Mouse (Mus musculus): ENCODE measurements at regions not wholly inside any gene's neighbourhood (a gene's known extent, or its start where the extent isn't known, plus 50 kb on each side); places are given as distances from the start of the nearest gene placed in this dataset.

DNA sequence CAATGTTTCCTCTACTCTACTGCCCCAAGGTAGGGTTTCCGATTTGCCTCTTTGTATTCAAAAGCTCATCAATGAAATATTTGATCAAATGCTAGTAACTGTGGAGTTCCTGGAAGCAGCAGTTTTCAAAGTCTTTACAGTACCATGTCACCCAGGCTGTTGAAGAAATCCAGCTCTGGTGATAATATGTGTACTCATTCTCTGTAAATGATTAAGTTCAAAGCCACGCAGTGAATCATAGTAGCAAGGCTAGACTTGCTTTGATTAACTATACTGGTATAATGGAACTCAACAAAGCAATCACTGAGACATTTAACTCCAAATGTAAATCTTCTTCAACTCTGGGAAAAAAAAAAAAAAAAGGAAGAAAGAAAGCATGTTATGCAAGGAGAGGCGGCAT is 86.8 kb upstream of the Tle4 start:
- H3K27me3 ChIP-seq (ENCODE audit: control insufficient read depth, insufficient read depth, low read length): no peaks in the 10 kb centered on the region
- H3K4me3 ChIP-seq (ENCODE audit: low read depth, low read length): no peak overlapping the region
- H3K9me3 ChIP-seq (ENCODE audit: control insufficient read depth, low read length): no peaks in the 10 kb centered on the region
- 88% methylated on average over 3 of the region's 3 CpGs for WGBS
- H3K27ac ChIP-seq (ENCODE audit: low read depth, low read length): no peak overlapping the region
- DNase-seq (ENCODE audit: low spot score) (no peak), ATAC-seq (replicated peaks; ENCODE audit: low FRiP score) (no peak)
- no peak overlapping the region for H3K9ac ChIP-seq (ENCODE audit: low read length)
- no peaks in the 10 kb centered on the region for H3K4me1 ChIP-seq (replicated peaks; ENCODE audit: control insufficient read depth, insufficient read depth, low read length)
- no peaks in the 10 kb centered on the region for H3K36me3 ChIP-seq (ENCODE audit: control insufficient read depth, insufficient read depth, low read length)
- no peak overlapping the region for H3K4me2 ChIP-seq (ENCODE audit: low read depth, low read length, severe bottlenecking)

DNA sequence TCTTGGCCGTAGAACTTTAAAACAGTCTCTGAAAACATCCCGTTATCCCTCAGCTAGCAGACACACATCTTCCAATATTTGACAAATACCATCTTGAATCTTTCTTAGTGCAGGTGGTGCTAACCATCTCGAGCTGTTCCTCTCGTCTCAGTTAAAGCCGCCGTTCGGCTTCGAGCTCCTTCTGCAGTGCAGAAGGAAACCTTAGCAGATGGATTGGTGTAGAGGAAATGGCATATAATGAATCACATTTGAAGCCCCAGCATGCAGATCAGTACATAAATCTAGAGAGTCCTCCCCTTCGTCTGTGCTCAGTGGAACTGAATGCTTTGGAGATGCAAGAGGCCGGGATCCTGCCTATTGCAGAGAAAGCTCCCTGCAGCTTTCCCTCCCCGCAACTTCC is 83.5 kb upstream of the Tle4 start:
- Histone ChIP-seq H3K36me3 (ENCODE audit: control insufficient read depth, insufficient read depth, low read length) (no peaks in the 10 kb centered on the region), H3K9me3 (ENCODE audit: control insufficient read depth, low read length) (no peaks in the 10 kb centered on the region), H3K4me1 (replicated peaks; ENCODE audit: control insufficient read depth, insufficient read depth, low read length) (no peaks in the 10 kb centered on the region), H3K27ac (ENCODE audit: low read depth, low read length) (no peak overlapping the region), H3K27me3 (ENCODE audit: control insufficient read depth, insufficient read depth, low read length) (no peaks in the 10 kb centered on the region), H3K9ac (ENCODE audit: low read length) (no peak overlapping the region), H3K4me2 (ENCODE audit: low read depth, low read length, severe bottlenecking) (no peak overlapping the region), H3K4me3 (ENCODE audit: low read depth, low read length) (no peak overlapping the region)
- DNase-seq (ENCODE audit: low spot score) (no peak), ATAC-seq (replicated peaks; ENCODE audit: low FRiP score) (no peak)
- 90% methylated on average over 11 of the region's 11 CpGs for WGBS

DNA sequence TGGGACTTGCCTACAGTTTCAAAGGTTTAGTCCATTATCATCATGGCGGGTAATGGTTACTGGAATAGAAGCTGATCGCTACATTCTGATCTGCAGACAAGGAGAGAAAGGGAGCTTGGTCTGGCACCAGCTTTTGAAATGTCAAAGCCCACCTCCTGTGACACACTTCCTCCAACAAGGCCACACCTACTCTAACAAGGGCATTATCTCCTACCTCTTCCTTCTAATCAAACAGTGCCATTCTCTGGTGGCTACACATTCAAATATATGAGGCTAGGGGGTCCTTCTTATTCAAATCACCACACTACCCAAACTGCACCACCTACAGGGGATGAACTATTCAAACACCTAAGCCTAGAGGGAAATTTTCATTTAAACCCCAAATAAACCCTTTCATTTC is 81.9 kb upstream of the Tle4 start:
- H3K27me3 ChIP-seq (ENCODE audit: control insufficient read depth, insufficient read depth, low read length): no peaks in the 10 kb centered on the region; the same call in 1 of the 2 replicates
- H3K27ac ChIP-seq (ENCODE audit: low read depth, low read length): no peak overlapping the region
- no peak overlapping the region for H3K4me2 ChIP-seq (ENCODE audit: low read depth, low read length, severe bottlenecking)
- 97% methylated on average over 2 of the region's 2 CpGs for WGBS
- H3K4me1 ChIP-seq (replicated peaks; ENCODE audit: control insufficient read depth, insufficient read depth, low read length): no peaks in the 10 kb centered on the region
- ATAC-seq (replicated peaks; ENCODE audit: low FRiP score) (no peak), DNase-seq (ENCODE audit: low spot score) (no peak)
- no peaks in the 10 kb centered on the region for H3K36me3 ChIP-seq (ENCODE audit: control insufficient read depth, insufficient read depth, low read length)
- H3K4me3 ChIP-seq (ENCODE audit: low read depth, low read length): no peak overlapping the region
- no peak overlapping the region for H3K9ac ChIP-seq (ENCODE audit: low read length)
- H3K9me3 ChIP-seq (ENCODE audit: control insufficient read depth, low read length): no peaks in the 10 kb centered on the region

DNA sequence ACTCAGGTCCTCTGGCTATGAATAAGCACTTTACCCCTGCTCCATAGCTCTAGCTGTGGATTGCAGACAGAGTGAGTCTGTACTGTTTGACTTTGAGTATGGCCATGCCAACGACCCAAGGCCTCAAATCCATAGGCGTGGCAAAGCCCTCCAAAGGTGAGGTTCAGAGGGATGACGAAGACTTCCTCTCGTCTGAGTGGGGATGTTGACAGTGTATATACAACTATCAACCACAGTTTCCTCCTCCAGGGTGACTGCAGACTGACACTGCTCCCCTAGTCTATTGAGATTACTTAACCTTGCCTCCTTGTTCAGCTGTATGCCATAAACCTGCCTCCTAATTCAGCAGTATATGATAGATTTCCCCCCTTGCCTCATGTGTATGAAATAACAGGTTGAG is 80.7 kb upstream of the Tle4 start:
- no peak overlapping the region for H3K9ac ChIP-seq (ENCODE audit: low read length)
- H3K4me2 ChIP-seq (ENCODE audit: low read depth, low read length, severe bottlenecking): no peak overlapping the region
- no peaks in the 10 kb centered on the region for H3K4me1 ChIP-seq (replicated peaks; ENCODE audit: control insufficient read depth, insufficient read depth, low read length)
- WGBS: 86% methylated on average over 4 of the region's 4 CpGs
- H3K4me3 ChIP-seq (ENCODE audit: low read depth, low read length): no peak overlapping the region
- H3K9me3 ChIP-seq (ENCODE audit: control insufficient read depth, low read length): no peaks in the 10 kb centered on the region
- no peaks in the 10 kb centered on the region; the same call in 1 of the 2 replicates for H3K27me3 ChIP-seq (ENCODE audit: control insufficient read depth, insufficient read depth, low read length)
- no peaks in the 10 kb centered on the region for H3K36me3 ChIP-seq (ENCODE audit: control insufficient read depth, insufficient read depth, low read length)
- no peak overlapping the region for H3K27ac ChIP-seq (ENCODE audit: low read depth, low read length)
- no peak for DNase-seq (ENCODE audit: low spot score)
- no peak for ATAC-seq (replicated peaks; ENCODE audit: low FRiP score)

DNA sequence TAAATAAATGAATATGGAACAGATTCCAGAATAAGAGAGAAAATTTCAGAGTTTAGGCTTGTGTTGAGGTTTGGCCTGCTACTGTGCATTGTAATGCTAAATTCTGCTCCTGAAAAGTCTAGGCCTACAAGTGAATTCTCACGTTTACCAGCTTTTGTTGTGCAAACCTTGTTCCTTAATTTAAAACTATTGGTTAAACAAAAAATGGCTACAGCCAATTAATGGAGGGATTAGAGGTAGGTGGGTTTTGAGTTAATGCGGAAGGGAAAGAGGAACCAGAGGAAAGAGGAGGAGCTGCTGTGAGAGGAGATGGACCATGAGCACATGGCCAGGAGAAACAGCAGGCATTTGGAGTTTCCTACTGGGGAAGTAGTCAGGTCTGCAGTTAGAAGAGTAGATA is 79.1 kb upstream of the Tle4 start:
- no peak overlapping the region for H3K4me3 ChIP-seq (ENCODE audit: low read depth, low read length)
- no peaks in the 10 kb centered on the region; the same call in 1 of the 2 replicates for H3K27me3 ChIP-seq (ENCODE audit: control insufficient read depth, insufficient read depth, low read length)
- ATAC-seq (replicated peaks; ENCODE audit: low FRiP score) (no peak), DNase-seq (ENCODE audit: low spot score) (no peak)
- no peaks in the 10 kb centered on the region for H3K4me1 ChIP-seq (replicated peaks; ENCODE audit: control insufficient read depth, insufficient read depth, low read length)
- WGBS: 11% methylated on average over 2 of the region's 2 CpGs
- H3K9me3 ChIP-seq (ENCODE audit: control insufficient read depth, low read length): no peaks in the 10 kb centered on the region
- H3K9ac ChIP-seq (ENCODE audit: low read length): no peak overlapping the region
- H3K27ac ChIP-seq (ENCODE audit: low read depth, low read length): no peak overlapping the region
- H3K4me2 ChIP-seq (ENCODE audit: low read depth, low read length, severe bottlenecking): no peak overlapping the region
- H3K36me3 ChIP-seq (ENCODE audit: control insufficient read depth, insufficient read depth, low read length): no peaks in the 10 kb centered on the region

DNA sequence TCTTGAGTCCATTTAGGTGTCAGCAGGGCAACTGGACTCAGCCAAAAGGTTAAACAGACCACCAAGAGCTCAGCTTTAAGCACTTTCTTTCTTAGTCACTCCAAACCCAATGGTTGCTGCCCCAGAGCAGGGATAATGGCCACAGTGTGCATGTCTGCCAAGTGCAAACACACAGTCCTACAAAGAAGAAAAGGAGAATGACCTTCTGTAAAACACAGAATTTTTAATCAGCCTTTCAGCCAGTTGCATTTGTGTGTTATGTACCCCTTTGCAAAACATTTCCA is 72.9 kb upstream of the Tle4 start:
- no peak for DNase-seq (ENCODE audit: low spot score)
- peak; percentile 51 for ATAC-seq (replicated peaks; ENCODE audit: low FRiP score)
- H3K4me1 ChIP-seq (replicated peaks; ENCODE audit: control insufficient read depth, insufficient read depth, low read length): 0 out of 2 replicates have a peak, but pooled peaks cover 4% of the 10 kb centered on the region
- H3K27me3 ChIP-seq (ENCODE audit: control insufficient read depth, insufficient read depth, low read length): no peaks in the 10 kb centered on the region; the same call in 1 of the 2 replicates
- H3K9ac ChIP-seq (ENCODE audit: low read length): no peak overlapping the region
- H3K36me3 ChIP-seq (ENCODE audit: control insufficient read depth, insufficient read depth, low read length): no peaks in the 10 kb centered on the region
- no peaks in the 10 kb centered on the region for H3K9me3 ChIP-seq (ENCODE audit: control insufficient read depth, low read length)
- no peak overlapping the region for H3K27ac ChIP-seq (ENCODE audit: low read depth, low read length)
- H3K4me3 ChIP-seq (ENCODE audit: low read depth, low read length): no peak overlapping the region
- no peak overlapping the region for H3K4me2 ChIP-seq (ENCODE audit: low read depth, low read length, severe bottlenecking)

DNA sequence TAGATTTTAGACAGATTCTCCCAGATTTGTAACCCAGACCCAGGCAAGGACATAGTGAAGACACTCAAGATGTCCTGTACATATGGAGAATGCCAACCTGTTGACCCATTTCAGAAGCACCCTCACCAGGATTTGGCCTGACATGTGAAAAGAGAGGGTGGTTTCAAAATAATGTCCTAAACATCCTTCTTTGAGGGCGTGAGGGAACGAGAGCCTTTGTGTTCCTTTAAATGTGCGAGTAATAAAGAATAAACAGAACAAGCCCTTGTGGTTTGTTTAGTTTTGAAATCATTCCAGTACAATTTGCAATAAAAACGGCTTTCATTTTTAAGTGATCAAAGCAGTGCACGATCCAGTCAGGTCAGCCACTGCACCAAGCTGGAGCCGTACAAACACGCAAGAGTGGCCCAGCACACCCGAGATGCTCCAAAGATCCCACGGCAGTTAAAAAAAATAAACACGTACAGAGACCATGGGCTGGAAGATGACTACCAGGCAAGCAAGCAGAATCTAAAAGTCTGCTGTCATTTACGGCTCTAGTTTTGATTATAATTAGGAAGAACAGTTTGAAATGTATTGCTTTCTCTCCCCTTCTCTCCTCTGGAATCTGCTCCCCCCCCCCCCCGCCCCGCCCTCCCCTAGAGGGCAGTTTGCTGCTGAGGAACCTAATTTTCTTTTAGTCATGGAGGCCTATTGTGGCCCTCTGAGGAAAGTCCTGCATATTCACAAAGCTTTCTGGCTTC is 72.4 kb upstream of the Tle4 start:
- 0 out of 2 replicates have a peak, but pooled peaks cover 4% of the 10 kb centered on the region for H3K4me1 ChIP-seq (replicated peaks; ENCODE audit: control insufficient read depth, insufficient read depth, low read length)
- ATAC-seq (replicated peaks; ENCODE audit: low FRiP score): no peak
- H3K27ac ChIP-seq (ENCODE audit: low read depth, low read length): no peak overlapping the region
- H3K9ac ChIP-seq (ENCODE audit: low read length): no peak overlapping the region
- H3K4me2 ChIP-seq (ENCODE audit: low read depth, low read length, severe bottlenecking): peak overlapping the region; percentile 12; the same call in 1 of the 2 replicates
- no peaks in the 10 kb centered on the region; the same call in 1 of the 2 replicates for H3K27me3 ChIP-seq (ENCODE audit: control insufficient read depth, insufficient read depth, low read length)
- DNase-seq (ENCODE audit: low spot score): peak; percentile 63
- H3K9me3 ChIP-seq (ENCODE audit: control insufficient read depth, low read length): no peaks in the 10 kb centered on the region
- 21% methylated on average over 12 of the region's 13 CpGs for WGBS
- H3K36me3 ChIP-seq (ENCODE audit: control insufficient read depth, insufficient read depth, low read length): no peaks in the 10 kb centered on the region
- H3K4me3 ChIP-seq (ENCODE audit: low read depth, low read length): no peak overlapping the region

DNA sequence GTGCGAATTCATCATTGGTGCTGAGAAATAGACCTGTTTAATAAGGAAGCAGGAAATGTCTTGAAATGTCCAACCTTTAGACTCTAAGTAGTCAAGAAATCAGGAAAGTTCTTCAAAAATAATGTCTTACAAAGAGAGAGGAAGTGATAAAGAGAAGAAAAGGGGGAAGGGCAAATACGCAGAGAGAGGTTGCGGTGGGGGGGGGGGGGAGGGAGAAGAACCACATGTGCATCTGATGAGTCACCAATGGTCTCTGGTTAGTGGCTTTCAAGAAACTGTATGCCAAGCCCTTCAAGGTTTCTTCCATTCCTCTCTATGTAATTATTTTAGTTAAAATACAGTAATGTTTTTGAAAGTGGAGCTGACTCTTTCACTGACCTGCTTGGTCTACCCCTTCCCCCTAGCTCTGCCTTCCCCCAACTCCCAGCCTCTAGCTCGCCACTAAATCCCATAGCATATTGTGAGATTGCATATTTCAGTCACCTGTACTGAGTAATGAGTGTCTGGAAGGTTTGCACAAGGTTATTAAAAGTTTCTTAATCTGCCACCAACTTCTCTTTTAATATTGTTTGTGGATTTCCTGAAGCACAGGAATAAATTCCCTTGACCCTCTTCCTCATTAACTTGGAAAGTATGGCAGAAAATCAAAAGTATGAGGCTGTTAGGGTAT is 70.8 kb upstream of the Tle4 start:
- no peak for DNase-seq (ENCODE audit: low spot score)
- 90% methylated on average over 4 of the region's 4 CpGs for WGBS
- Histone ChIP-seq H3K9me3 (ENCODE audit: control insufficient read depth, low read length) (no peaks in the 10 kb centered on the region), H3K27me3 (ENCODE audit: control insufficient read depth, insufficient read depth, low read length) (no peaks in the 10 kb centered on the region), H3K9ac (ENCODE audit: low read length) (no peak overlapping the region), H3K36me3 (ENCODE audit: control insufficient read depth, insufficient read depth, low read length) (no peaks in the 10 kb centered on the region), H3K4me1 (replicated peaks; ENCODE audit: control insufficient read depth, insufficient read depth, low read length) (0 out of 2 replicates have a peak, but pooled peaks cover 4% of the 10 kb centered on the region), H3K4me2 (ENCODE audit: low read depth, low read length, severe bottlenecking) (no peak overlapping the region), H3K4me3 (ENCODE audit: low read depth, low read length) (no peak overlapping the region), H3K27ac (ENCODE audit: low read depth, low read length) (no peak overlapping the region)
- ATAC-seq (replicated peaks; ENCODE audit: low FRiP score): no peak

Measured in forebrain, embryonic 11.5 days (tissue).